In genomic region chr6:137713310-137713664, GRCm38 (mm10) we compare ENCODE assay signal across 16 mouse cellular contexts. TPM values are rescaled to one million over a fixed set of nuclear protein-coding genes. Genes with fewer than 3 reads are reported as not detected.
DNase-seq lines count a peak whose midpoint lies in the region; ATAC-seq lines count a peak whose summit lies in the region.
"Had no signal": no experiment of that assay in that cellular context is flagged by ENCODE, and none has a peak within 500 bp of the region (broad histone marks: within the 10 kb centered on the region; RNA-seq: fewer than 3 reads in every experiment).

No protein-coding gene starts in this region.

- intact Hi-C loops in gastrocnemius, postnatal 36 days (cut with DNase I) = no loop called here

- H3K4me2 ChIP-seq in hindbrain, embryonic 16.5 days (ENCODE audit: low read length) = no peak overlapping the region
- no peak overlapping the region for H3K4me2 ChIP-seq in hindbrain, embryonic 13.5 days
- no peak overlapping the region for H3K4me2 ChIP-seq in forebrain, embryonic 16.5 days (ENCODE audit: low read length)
- H3K4me2 ChIP-seq: kidney, embryonic 15.5 days; limb, embryonic 12.5 days; neural tube, embryonic 13.5 days had no signal

- no peaks in the 10 kb centered on the region for H3K36me3 ChIP-seq in hindbrain, embryonic 16.5 days (ENCODE audit: control insufficient read depth, insufficient read depth, low read length)
- H3K36me3 ChIP-seq in hindbrain, embryonic 13.5 days = no peaks in the 10 kb centered on the region
- H3K36me3 ChIP-seq in embryonic facial prominence, embryonic 10.5 days (replicated peaks) = no peaks in the 10 kb centered on the region
- H3K36me3 ChIP-seq in forebrain, embryonic 16.5 days (ENCODE audit: control insufficient read depth, insufficient read depth) = no peaks in the 10 kb centered on the region
- H3K36me3 ChIP-seq: kidney, embryonic 15.5 days; limb, embryonic 12.5 days; neural tube, embryonic 13.5 days had no signal

- peak; percentile 42; the same call in 1 of the 2 replicates for ATAC-seq in hindbrain, embryonic 16.5 days
- no peak for ATAC-seq in hindbrain, embryonic 13.5 days (ENCODE audit: low FRiP score)
- peak; percentile 74 for ATAC-seq in forebrain, embryonic 16.5 days
- ATAC-seq: CD4-positive, CD25-positive, alpha-beta regulatory T cell, adult 4 months had no signal

- WGBS in hindbrain, embryonic 16.5 days = 66% methylated on average over 3 of the region's 3 CpGs
- 67% methylated on average over 3 of the region's 3 CpGs for WGBS in hindbrain, embryonic 13.5 days
- WGBS in embryonic facial prominence, embryonic 10.5 days = 87% methylated on average over 3 of the region's 3 CpGs
- 56% methylated on average over 3 of the region's 3 CpGs for WGBS in forebrain, embryonic 16.5 days

- H3K4me3 ChIP-seq in hindbrain, embryonic 16.5 days (ENCODE audit: low read length) = no peak overlapping the region
- H3K4me3 ChIP-seq in hindbrain, embryonic 13.5 days = no peak overlapping the region
- H3K4me3 ChIP-seq in embryonic facial prominence, embryonic 10.5 days = no peak overlapping the region
- H3K4me3 ChIP-seq in forebrain, embryonic 16.5 days (replicated peaks; ENCODE audit: low read length) = no peak overlapping the region
- H3K4me3 ChIP-seq: kidney, embryonic 15.5 days; limb, embryonic 12.5 days; neural tube, embryonic 13.5 days had no signal

- H3K4me1 ChIP-seq in hindbrain, embryonic 16.5 days (ENCODE audit: control insufficient read depth, insufficient read depth, low read depth, low read length) = peaks cover 2% of the 10 kb centered on the region; the same call in 1 of the 2 replicates
- 0 out of 2 replicates have a peak, but pooled peaks cover 5% of the 10 kb centered on the region for H3K4me1 ChIP-seq in hindbrain, embryonic 13.5 days (replicated peaks)
- peaks cover 4% of the 10 kb centered on the region; the same call in 1 of the 2 replicates for H3K4me1 ChIP-seq in embryonic facial prominence, embryonic 10.5 days
- peaks cover 7% of the 10 kb centered on the region for H3K4me1 ChIP-seq in forebrain, embryonic 16.5 days (replicated peaks; ENCODE audit: control insufficient read depth, insufficient read depth, low read length)
- H3K4me1 ChIP-seq: kidney, embryonic 15.5 days; limb, embryonic 12.5 days had no signal

- H3K27ac ChIP-seq in hindbrain, embryonic 16.5 days (ENCODE audit: low read depth, low read length) = no peak overlapping the region
- H3K27ac ChIP-seq in hindbrain, embryonic 13.5 days = no peak overlapping the region
- 0 out of 2 replicates have a peak overlapping the region, but pooled peaks have one; percentile 2 for H3K27ac ChIP-seq in embryonic facial prominence, embryonic 10.5 days (replicated peaks)
- H3K27ac ChIP-seq in forebrain, embryonic 16.5 days (ENCODE audit: low read length) = no peak overlapping the region
- H3K27ac ChIP-seq: kidney, embryonic 15.5 days; limb, embryonic 12.5 days; neural tube, embryonic 13.5 days had no signal

- no peak overlapping the region for H3K9ac ChIP-seq in hindbrain, embryonic 16.5 days (ENCODE audit: low read depth, low read length)
- H3K9ac ChIP-seq in hindbrain, embryonic 13.5 days = no peak overlapping the region
- H3K9ac ChIP-seq in forebrain, embryonic 16.5 days (replicated peaks; ENCODE audit: low read depth, low read length) = no peak overlapping the region
- H3K9ac ChIP-seq: kidney, embryonic 15.5 days; limb, embryonic 12.5 days; neural tube, embryonic 13.5 days had no signal

- DNase-seq in brain, adult 2 months (ENCODE audit: low read depth, low spot score) = peak; percentile 25
- DNase-seq in embryonic facial prominence, embryonic 10.5 days (ENCODE audit: low spot score) = no peak
- DNase-seq in spleen, postnatal 14 days (ENCODE audit: low spot score in 2 of 2) = no peak
- no peak for DNase-seq in gastrocnemius, postnatal 36 days
- no peak for DNase-seq in testis, postnatal 10 days (ENCODE audit: low spot score)
- DNase-seq: adrenal gland, postnatal 10 days; gastrocnemius, postnatal 25 days; lung, postnatal 36 days; thymus, postnatal 4 days had no signal

- no peaks in the 10 kb centered on the region for H3K9me3 ChIP-seq in hindbrain, embryonic 16.5 days (ENCODE audit: control insufficient read depth, low read length)
- no peaks in the 10 kb centered on the region for H3K9me3 ChIP-seq in hindbrain, embryonic 13.5 days
- no peaks in the 10 kb centered on the region for H3K9me3 ChIP-seq in embryonic facial prominence, embryonic 10.5 days
- H3K9me3 ChIP-seq in forebrain, embryonic 16.5 days (ENCODE audit: control insufficient read depth, low read length) = no peaks in the 10 kb centered on the region
- H3K9me3 ChIP-seq: kidney, embryonic 15.5 days; limb, embryonic 12.5 days; neural tube, embryonic 13.5 days had no signal

- H3K27me3 ChIP-seq in hindbrain, embryonic 16.5 days (replicated peaks; ENCODE audit: control insufficient read depth, insufficient read depth, low read length) = no peaks in the 10 kb centered on the region
- H3K27me3 ChIP-seq in hindbrain, embryonic 13.5 days = no peaks in the 10 kb centered on the region
- H3K27me3 ChIP-seq in embryonic facial prominence, embryonic 10.5 days (replicated peaks; ENCODE audit: low read depth, poor library complexity, severe bottlenecking) = no peaks in the 10 kb centered on the region
- H3K27me3 ChIP-seq in forebrain, embryonic 16.5 days (replicated peaks; ENCODE audit: control insufficient read depth, insufficient read depth, low read length) = no peaks in the 10 kb centered on the region
- H3K27me3 ChIP-seq: kidney, embryonic 15.5 days; limb, embryonic 12.5 days; neural tube, embryonic 13.5 days had no signal

RNA-seq across cellular contexts. Expression of gene Strap, which starts 21.6 kb away (rescaled TPM):
- polyA plus RNA-seq in hindbrain, embryonic 16.5 days (2015; fragmentation: Nextera tagmentation; extraction: Ambion mirVana) = 154 and 159 TPM in 2 replicates
- polyA plus RNA-seq in hindbrain, embryonic 13.5 days (2015; fragmentation: Nextera tagmentation; extraction: Ambion mirVana) = 171 and 175 TPM in 2 replicates
- polyA plus RNA-seq in embryonic facial prominence, embryonic 10.5 days (2016; fragmentation: Nextera tagmentation; extraction: Ambion mirVana) = 221 and 223 TPM in 2 replicates
- 188 and 201 TPM in 2 replicates for polyA plus RNA-seq in forebrain, embryonic 16.5 days (2015; fragmentation: Nextera tagmentation; extraction: Ambion mirVana)
- total RNA-seq in gastrocnemius, postnatal 36 days (2021) = 10 to 100 TPM; 70.8 to 77.0 TPM

RNA-seq across cellular contexts. Expression of gene Dera, which starts 41.1 kb away (rescaled TPM):
- polyA plus RNA-seq in hindbrain, embryonic 16.5 days (2015; fragmentation: Nextera tagmentation; extraction: Ambion mirVana) = 13.7 and 14.3 TPM in 2 replicates
- polyA plus RNA-seq in hindbrain, embryonic 13.5 days (2015; fragmentation: Nextera tagmentation; extraction: Ambion mirVana) = 16.2 and 19.0 TPM in 2 replicates
- 72.3 and 80.2 TPM in 2 replicates for polyA plus RNA-seq in embryonic facial prominence, embryonic 10.5 days (2016; fragmentation: Nextera tagmentation; extraction: Ambion mirVana)
- 8.9 and 11.3 TPM in 2 replicates for polyA plus RNA-seq in forebrain, embryonic 16.5 days (2015; fragmentation: Nextera tagmentation; extraction: Ambion mirVana)
- 10 to 100 TPM in 1 of 2 experiments, 1 to 10 TPM in 1; 9.8 to 11.7 TPM for total RNA-seq in gastrocnemius, postnatal 36 days (2021)

RNA-seq across cellular contexts. Expression of gene Eps8, which starts 58.6 kb away (rescaled TPM):
- polyA plus RNA-seq in hindbrain, embryonic 16.5 days (2015; fragmentation: Nextera tagmentation; extraction: Ambion mirVana) = 31.5 and 33.7 TPM in 2 replicates
- 11.7 and 13.2 TPM in 2 replicates for polyA plus RNA-seq in hindbrain, embryonic 13.5 days (2015; fragmentation: Nextera tagmentation; extraction: Ambion mirVana)
- 7.4 and 8.2 TPM in 2 replicates for polyA plus RNA-seq in embryonic facial prominence, embryonic 10.5 days (2016; fragmentation: Nextera tagmentation; extraction: Ambion mirVana)
- 16.6 and 20.9 TPM in 2 replicates for polyA plus RNA-seq in forebrain, embryonic 16.5 days (2015; fragmentation: Nextera tagmentation; extraction: Ambion mirVana)
- total RNA-seq in gastrocnemius, postnatal 36 days (2021) = 1 to 10 TPM; 4.5 to 4.6 TPM
